Mouse (Mus musculus): ENCODE results near the gene Igdcc3. TPM values are rescaled to one million over a fixed set of nuclear protein-coding genes. Genes with fewer than 3 reads are reported as not detected.

The Igdcc3 gene
- polyA plus RNA-seq, 1 experiment from 2014 or later: not detected

DNA sequence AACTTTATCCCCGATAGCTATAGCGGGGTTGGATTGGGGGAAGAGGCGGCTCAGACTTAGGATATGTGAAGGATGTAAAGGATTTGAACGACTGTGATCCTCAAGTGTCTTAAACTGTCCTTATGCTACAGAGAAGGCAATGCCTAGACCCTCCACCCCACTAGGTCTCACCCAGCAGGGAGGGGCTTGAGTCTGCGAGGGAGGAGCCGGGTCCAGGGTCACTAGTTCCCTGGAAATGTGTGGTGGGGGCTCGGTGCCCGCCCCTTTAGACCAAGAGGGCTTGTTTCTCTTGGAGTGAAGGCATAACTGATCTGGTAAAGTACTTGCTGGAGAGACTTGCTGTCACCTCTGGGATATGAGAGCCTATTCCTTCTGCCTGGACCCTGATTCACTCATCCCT lies 1.4 kb downstream of the Igdcc3 start:
- H3K9me3 ChIP-seq (ENCODE audit: low read length): no peaks in the 10 kb centered on the region
- no peak overlapping the region for H3K9ac ChIP-seq (replicated peaks)
- 4% methylated on average over 8 of the region's 8 CpGs for WGBS (ENCODE audit: insufficient replicate concordance)
- no peaks in the 10 kb centered on the region for H3K36me3 ChIP-seq (replicated peaks; ENCODE audit: insufficient read depth, low read length)
- ATAC-seq: no peak
- no peak for DNase-seq
- peak overlapping the region; percentile 55; the same call in 1 of the 2 replicates for H3K4me3 ChIP-seq (ENCODE audit: low read depth, low read length)
- H3K4me1 ChIP-seq (ENCODE audit: insufficient read depth): peaks cover 13% of the 10 kb centered on the region
- peaks cover 47% of the 10 kb centered on the region for H3K27me3 ChIP-seq (ENCODE audit: insufficient read depth, low read length)
- no peak for TF ChIP-seq CTCF (IDR thresholded peaks at IDR 0.05; ENCODE audit: low read depth)
- TF ChIP-seq EP300 (IDR thresholded peaks at IDR 0.05; ENCODE audit: low read depth): no peak
- no peak overlapping the region for H3K27ac ChIP-seq (ENCODE audit: low read depth)
- H3K4me2 ChIP-seq (ENCODE audit: low read depth, low read length): peak overlapping the region; percentile 88

DNA sequence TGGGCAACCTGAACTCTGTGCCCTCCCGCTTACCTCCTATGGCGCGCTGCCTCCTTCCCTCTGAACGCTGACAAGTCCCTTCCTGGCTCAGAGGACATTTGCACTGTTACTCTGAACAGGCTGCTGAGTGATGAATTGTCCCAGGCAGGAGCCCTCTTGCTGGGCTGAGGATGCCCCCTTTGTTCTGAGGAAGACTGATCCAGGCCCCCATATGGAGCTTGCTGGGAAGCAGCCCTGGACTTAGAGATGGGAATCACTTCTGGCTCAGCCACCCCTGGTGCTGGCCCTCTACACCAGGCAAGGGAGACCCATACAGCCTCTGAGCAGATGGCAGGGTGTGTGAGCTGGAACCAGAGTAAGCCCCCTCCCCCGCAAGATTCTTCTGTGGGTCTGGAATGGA lies 5.0 kb downstream of the Igdcc3 start:
- Histone ChIP-seq H3K36me3 (replicated peaks; ENCODE audit: insufficient read depth, low read length) (no peaks in the 10 kb centered on the region), H3K27me3 (ENCODE audit: insufficient read depth, low read length) (peaks cover 29% of the 10 kb centered on the region), H3K9ac (replicated peaks) (no peak overlapping the region), H3K4me1 (ENCODE audit: insufficient read depth) (peaks cover 9% of the 10 kb centered on the region; the same call in 1 of the 2 replicates), H3K9me3 (ENCODE audit: low read length) (no peaks in the 10 kb centered on the region), H3K4me3 (ENCODE audit: low read depth, low read length) (no peak overlapping the region), H3K27ac (ENCODE audit: low read depth) (no peak overlapping the region), H3K4me2 (ENCODE audit: low read depth, low read length) (no peak overlapping the region)
- WGBS (ENCODE audit: insufficient replicate concordance): 68% methylated on average over 5 of the region's 5 CpGs
- no peak for ATAC-seq
- no peak for TF ChIP-seq EP300 (IDR thresholded peaks at IDR 0.05; ENCODE audit: low read depth)
- no peak for TF ChIP-seq CTCF (IDR thresholded peaks at IDR 0.05; ENCODE audit: low read depth)
- no peak for DNase-seq

DNA sequence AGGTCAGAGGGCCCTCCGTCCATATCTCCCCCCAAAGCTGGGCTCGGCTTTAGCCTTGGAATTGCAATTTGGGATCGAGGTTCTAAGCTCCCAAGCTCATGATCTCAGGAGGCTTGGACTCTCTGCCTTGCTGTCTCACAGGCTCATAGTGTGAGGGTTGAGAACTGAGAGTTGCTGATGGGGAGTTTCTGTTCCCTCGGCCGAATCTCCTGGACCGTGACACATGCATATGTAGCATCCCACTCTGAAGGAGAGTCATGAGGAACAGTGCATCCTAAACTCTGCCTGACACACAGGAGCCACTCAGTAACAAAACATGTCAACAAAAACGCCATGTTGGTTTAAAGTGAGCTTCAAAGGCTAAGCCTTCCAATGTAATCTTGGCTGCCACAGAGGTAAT lies 7.5 kb downstream of the Igdcc3 start:
- no peak overlapping the region for H3K27ac ChIP-seq (ENCODE audit: low read depth)
- ATAC-seq (no peak), DNase-seq (no peak)
- no peaks in the 10 kb centered on the region for H3K36me3 ChIP-seq (replicated peaks; ENCODE audit: insufficient read depth, low read length)
- no peak overlapping the region for H3K4me2 ChIP-seq (ENCODE audit: low read depth, low read length)
- H3K27me3 ChIP-seq (ENCODE audit: insufficient read depth, low read length): peaks cover 6% of the 10 kb centered on the region; the same call in 1 of the 2 replicates
- H3K4me1 ChIP-seq (ENCODE audit: insufficient read depth): 0 out of 2 replicates have a peak, but pooled peaks cover 4% of the 10 kb centered on the region
- no peaks in the 10 kb centered on the region for H3K9me3 ChIP-seq (ENCODE audit: low read length)
- H3K9ac ChIP-seq (replicated peaks): no peak overlapping the region
- TF ChIP-seq CTCF (IDR thresholded peaks at IDR 0.05; ENCODE audit: low read depth): no peak
- no peak for TF ChIP-seq EP300 (IDR thresholded peaks at IDR 0.05; ENCODE audit: low read depth)
- H3K4me3 ChIP-seq (ENCODE audit: low read depth, low read length): no peak overlapping the region
- WGBS (ENCODE audit: insufficient replicate concordance): 68% methylated on average over 7 of the region's 7 CpGs

DNA sequence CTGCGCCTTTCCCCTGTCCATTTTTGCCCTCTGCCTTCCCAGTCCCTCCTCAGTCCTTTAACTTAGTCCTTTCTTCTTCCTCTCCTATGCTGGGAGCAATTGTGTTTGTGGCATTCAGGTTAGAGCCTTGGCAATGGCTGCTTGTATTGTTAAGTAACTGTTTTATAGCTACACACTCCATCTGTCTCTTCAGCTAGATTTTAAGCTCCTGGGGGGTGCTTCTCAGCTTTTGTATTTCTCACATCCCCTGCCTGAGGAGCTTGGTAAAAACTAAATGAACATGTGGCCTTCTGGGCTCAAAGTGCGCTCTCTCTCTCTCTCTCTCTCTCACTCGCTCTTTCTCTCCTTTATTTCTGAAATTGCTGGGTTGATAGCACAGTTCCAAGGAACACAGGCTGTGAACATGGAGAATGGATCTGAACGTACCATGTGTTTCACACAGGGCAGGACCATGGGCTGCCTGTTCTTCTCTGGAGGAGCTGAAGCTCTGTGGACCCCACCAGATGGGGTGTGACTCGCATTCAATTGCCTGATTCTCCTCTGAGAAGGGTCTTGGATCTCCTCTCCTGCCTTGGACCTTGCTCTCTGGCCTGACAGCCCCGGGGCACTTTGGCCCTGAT lies 11.8 kb downstream of the Igdcc3 start:
- Histone ChIP-seq H3K4me2 (ENCODE audit: low read depth, low read length) (no peak overlapping the region), H3K4me3 (ENCODE audit: low read depth, low read length) (no peak overlapping the region), H3K27ac (ENCODE audit: low read depth) (no peak overlapping the region), H3K27me3 (ENCODE audit: insufficient read depth, low read length) (peaks cover 15% of the 10 kb centered on the region; the same call in 1 of the 2 replicates), H3K36me3 (replicated peaks; ENCODE audit: insufficient read depth, low read length) (no peaks in the 10 kb centered on the region), H3K9ac (replicated peaks) (no peak overlapping the region), H3K4me1 (ENCODE audit: insufficient read depth) (0 out of 2 replicates have a peak, but pooled peaks cover 4% of the 10 kb centered on the region), H3K9me3 (ENCODE audit: low read length) (no peaks in the 10 kb centered on the region)
- WGBS (ENCODE audit: insufficient replicate concordance): 53% methylated on average over 6 of the region's 6 CpGs
- no peak for ATAC-seq
- TF ChIP-seq EP300 (IDR thresholded peaks at IDR 0.05; ENCODE audit: low read depth): no peak
- no peak for TF ChIP-seq CTCF (IDR thresholded peaks at IDR 0.05; ENCODE audit: low read depth)
- DNase-seq: no peak

DNA sequence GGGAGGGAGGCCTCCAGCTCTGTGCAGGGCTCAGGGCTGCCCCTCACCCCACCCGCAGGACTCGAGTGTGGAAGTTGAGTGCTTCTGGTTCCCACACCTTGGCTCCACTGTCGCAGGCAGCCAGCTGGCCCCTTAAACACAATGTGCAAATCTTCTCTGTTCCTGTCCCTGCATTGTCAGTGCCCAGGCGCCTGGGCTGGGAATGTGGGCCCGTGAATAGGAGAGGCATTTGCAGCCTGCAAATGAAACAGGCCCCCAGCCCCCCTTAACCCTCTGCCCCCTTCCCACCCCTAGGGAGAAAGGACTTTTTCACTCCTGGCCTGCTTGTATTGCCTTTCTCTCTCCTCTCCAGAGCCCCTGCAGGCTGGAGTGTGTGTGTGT lies 12.3 kb downstream of the Igdcc3 start:
- 39% methylated on average over 5 of the region's 5 CpGs for WGBS (ENCODE audit: insufficient replicate concordance)
- no peak for TF ChIP-seq CTCF (IDR thresholded peaks at IDR 0.05; ENCODE audit: low read depth)
- TF ChIP-seq EP300 (IDR thresholded peaks at IDR 0.05; ENCODE audit: low read depth): no peak
- no peak overlapping the region for H3K4me2 ChIP-seq (ENCODE audit: low read depth, low read length)
- H3K27ac ChIP-seq (ENCODE audit: low read depth): no peak overlapping the region
- H3K9ac ChIP-seq (replicated peaks): no peak overlapping the region
- no peak overlapping the region for H3K4me3 ChIP-seq (ENCODE audit: low read depth, low read length)
- ATAC-seq (no peak), DNase-seq (no peak)
- 0 out of 2 replicates have a peak, but pooled peaks cover 4% of the 10 kb centered on the region for H3K4me1 ChIP-seq (ENCODE audit: insufficient read depth)
- H3K27me3 ChIP-seq (ENCODE audit: insufficient read depth, low read length): peaks cover 20% of the 10 kb centered on the region; the same call in 1 of the 2 replicates
- no peaks in the 10 kb centered on the region for H3K9me3 ChIP-seq (ENCODE audit: low read length)
- H3K36me3 ChIP-seq (replicated peaks; ENCODE audit: insufficient read depth, low read length): no peaks in the 10 kb centered on the region

DNA sequence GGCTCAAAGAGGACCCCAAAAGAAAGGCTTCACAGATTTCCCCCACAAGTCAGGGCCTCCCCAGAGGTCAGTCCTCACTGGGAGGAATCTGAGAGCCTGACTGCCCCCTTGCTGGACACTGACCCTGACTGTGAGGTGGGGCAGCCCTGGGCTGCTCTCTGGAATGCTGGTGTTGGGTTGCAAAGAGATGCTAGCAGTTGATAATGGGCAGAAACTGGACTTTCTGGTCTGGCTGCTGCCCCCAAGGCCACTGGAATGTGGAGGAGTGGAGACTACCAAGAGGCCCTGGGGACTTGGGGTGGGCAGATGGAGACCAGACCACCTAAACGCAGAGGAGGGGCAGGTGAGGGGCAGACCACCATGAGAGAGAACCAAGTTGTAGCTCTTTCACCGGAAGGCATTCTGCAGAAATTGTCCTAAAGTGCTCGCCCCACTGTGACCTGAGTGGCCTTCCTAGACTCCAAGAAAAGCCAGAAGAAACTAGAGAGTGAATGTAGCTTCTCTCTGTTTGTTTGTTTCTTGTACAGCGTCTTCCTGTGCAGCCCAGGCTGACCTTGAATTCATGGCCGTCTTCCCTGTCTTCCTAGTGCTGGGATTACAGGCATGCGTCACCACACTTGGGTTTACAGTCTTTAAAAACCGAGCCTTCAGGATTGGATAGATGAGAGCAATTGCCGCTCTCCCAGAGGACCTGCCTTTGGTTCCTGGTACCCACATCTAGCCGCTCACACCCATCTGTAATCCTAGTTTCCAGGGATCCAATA lies 13.9 kb downstream of the Igdcc3 start:
- TF ChIP-seq EP300 (IDR thresholded peaks at IDR 0.05; ENCODE audit: low read depth): no peak
- TF ChIP-seq CTCF (IDR thresholded peaks at IDR 0.05; ENCODE audit: low read depth): no peak
- 70% methylated on average over 9 of the region's 9 CpGs for whole genome bisulfite sequencing (ENCODE audit: insufficient replicate concordance)
- Histone ChIP-seq H3K9ac (replicated peaks) (no peak overlapping the region), H3K4me1 (ENCODE audit: insufficient read depth) (0 out of 2 replicates have a peak, but pooled peaks cover 4% of the 10 kb centered on the region), H3K36me3 (replicated peaks; ENCODE audit: insufficient read depth, low read length) (no peaks in the 10 kb centered on the region), H3K9me3 (ENCODE audit: low read length) (no peaks in the 10 kb centered on the region), H3K27me3 (ENCODE audit: insufficient read depth, low read length) (peaks cover 30% of the 10 kb centered on the region), H3K27ac (ENCODE audit: low read depth) (no peak overlapping the region), H3K4me2 (ENCODE audit: low read depth, low read length) (no peak overlapping the region), H3K4me3 (ENCODE audit: low read depth, low read length) (no peak overlapping the region)
- no peak for DNase-seq
- ATAC-seq: no peak
